Mouse (Mus musculus) midbrain, embryonic 15.5 days (tissue): ENCODE measurements at regions not wholly inside any gene's neighbourhood (a gene's known extent, or its start where the extent isn't known, plus 50 kb on each side); places are given as distances from the start of the nearest gene placed in this dataset.

Experiments used
- ATAC-seq: fragments of 200-750 bp; cut with Nextera tagmentation; replicated peaks from 2 replicates; pipeline ENCODE4 v1.8.0; 2017; ENCODE audit warnings: moderate TSS enrichment
- H3K27ac ChIP-seq: fragments of 300-500 bp; sonication (generic); 2 replicates; pipeline ENCODE4 v1.5.1; 2015; ENCODE audit warnings: mild to moderate bottlenecking, inconsistent platforms
- H3K27me3 ChIP-seq: fragments of 300-500 bp; sonication (generic); replicated peaks from 2 replicates; pipeline ENCODE4 v1.6.1; 2015; ENCODE audit warnings: inconsistent platforms
- H3K36me3 ChIP-seq: fragments of 300-500 bp; sonication (generic); replicated peaks from 2 replicates; pipeline ENCODE4 v1.6.1; 2015; ENCODE audit warnings: inconsistent platforms
- H3K4me1 ChIP-seq: fragments of 300-500 bp; sonication (generic); 2 replicates; pipeline ENCODE4 v1.6.1; 2015; ENCODE audit warnings: inconsistent platforms
- H3K4me2 ChIP-seq: fragments of 300-500 bp; sonication (generic); 2 replicates; pipeline ENCODE4 v1.6.1; 2015; ENCODE audit warnings: inconsistent platforms, mild to moderate bottlenecking, moderate library complexity
- H3K4me3 ChIP-seq: fragments of 300-500 bp; sonication (generic); 2 replicates; pipeline ENCODE4 v1.5.1; 2015; ENCODE audit warnings: mild to moderate bottlenecking, inconsistent platforms
- H3K9ac ChIP-seq: fragments of 300-500 bp; sonication (generic); 2 replicates; pipeline ENCODE4 v1.6.1; 2015; ENCODE audit warnings: mild to moderate bottlenecking, inconsistent platforms
- H3K9me3 ChIP-seq: fragments of 300-500 bp; sonication (generic); 2 replicates; pipeline ENCODE4 v1.6.1; 2016; ENCODE audit warnings: inconsistent platforms
- WGBS: fragments of 180-500 bp; shearing (Covaris S2); methylation state at CpG from one replicate; pipeline ENCODE4 v1.1.7; 2015; ENCODE audit warnings: mixed read lengths; 5-methylcytosine and 5-hydroxymethylcytosine counted together

DNA sequence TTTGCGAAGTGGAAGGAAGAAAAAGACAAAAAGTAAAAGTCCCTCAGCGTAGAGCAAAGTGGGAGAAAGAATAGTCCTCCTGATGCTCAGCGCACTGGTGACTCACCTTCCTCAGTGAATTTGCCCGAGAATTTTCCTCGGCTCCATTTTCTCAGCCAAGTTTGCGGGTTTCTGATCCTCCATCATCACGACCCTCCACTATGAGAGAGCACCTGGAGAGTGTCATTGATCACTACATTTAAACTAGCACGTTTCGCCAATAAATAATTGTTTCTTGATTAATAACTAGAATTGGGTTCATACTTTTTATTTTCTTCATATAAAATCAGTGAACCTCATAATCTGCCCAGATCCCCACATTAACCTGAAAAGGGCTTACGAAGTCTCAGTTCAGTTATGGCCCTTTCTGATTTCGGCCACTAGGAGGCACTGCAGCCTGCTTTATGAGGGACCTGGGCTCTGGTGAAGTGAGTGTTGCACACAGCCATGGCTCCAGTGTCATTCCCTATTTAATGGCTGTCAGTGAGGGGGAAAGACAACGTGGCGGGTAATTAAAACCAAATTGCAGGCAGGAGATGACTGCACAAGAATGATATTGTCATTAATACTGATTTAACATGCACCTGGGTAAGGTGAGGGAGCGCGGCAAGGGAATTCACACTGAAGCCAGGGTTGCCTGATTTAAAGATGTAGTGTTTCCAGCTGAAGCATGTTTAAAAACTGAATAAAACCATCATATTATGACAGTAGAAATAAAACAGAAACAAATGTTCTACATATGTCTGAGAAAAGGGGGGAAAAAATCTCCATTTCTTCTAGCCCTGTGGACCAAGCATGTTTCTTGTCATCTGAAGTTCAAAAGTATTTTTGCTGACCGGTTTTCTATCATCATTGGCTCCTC is 741.8 kb upstream of the Arrdc4 start:
- Histone ChIP-seq H3K4me1 (peaks cover 6% of the 10 kb centered on the region; the same call in 1 of the 2 replicates), H3K36me3 (no peaks in the 10 kb centered on the region), H3K9me3 (no peaks in the 10 kb centered on the region), H3K27me3 (peaks cover 18% of the 10 kb centered on the region), H3K9ac (no peak overlapping the region), H3K4me2 (peak overlapping the region; percentile 24), H3K27ac (no peak overlapping the region), H3K4me3 (no peak overlapping the region)
- peak; percentile 95 for ATAC-seq
- 33% methylated on average over 16 of the region's 16 CpGs for WGBS

DNA sequence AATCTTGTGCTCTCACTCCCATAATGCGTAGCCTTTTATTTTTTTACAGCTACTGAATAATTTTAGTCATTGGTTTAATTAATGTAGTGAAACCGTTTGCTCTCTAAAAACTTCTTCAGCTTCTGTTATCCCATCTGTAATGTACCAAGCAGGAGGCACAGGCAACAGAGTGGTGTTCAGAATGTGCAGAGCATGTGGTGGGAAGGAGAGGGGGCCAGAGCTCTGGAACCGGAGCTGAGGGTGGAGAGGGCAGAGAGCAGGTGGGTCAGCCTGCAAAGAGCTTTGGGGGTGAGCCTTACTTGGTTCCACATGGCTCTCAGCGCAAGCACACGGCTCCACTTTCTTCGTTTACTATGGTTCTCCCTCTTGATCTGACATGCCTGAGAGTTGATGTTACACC is 739.6 kb upstream of the Arrdc4 start:
- ATAC-seq: no peak
- Histone ChIP-seq H3K27ac (no peak overlapping the region), H3K36me3 (no peaks in the 10 kb centered on the region), H3K4me1 (peaks cover 6% of the 10 kb centered on the region; the same call in 1 of the 2 replicates), H3K27me3 (peaks cover 18% of the 10 kb centered on the region), H3K4me3 (no peak overlapping the region), H3K9ac (no peak overlapping the region), H3K4me2 (no peak overlapping the region), H3K9me3 (no peaks in the 10 kb centered on the region)
- WGBS: 60% methylated on average over 6 of the region's 6 CpGs

DNA sequence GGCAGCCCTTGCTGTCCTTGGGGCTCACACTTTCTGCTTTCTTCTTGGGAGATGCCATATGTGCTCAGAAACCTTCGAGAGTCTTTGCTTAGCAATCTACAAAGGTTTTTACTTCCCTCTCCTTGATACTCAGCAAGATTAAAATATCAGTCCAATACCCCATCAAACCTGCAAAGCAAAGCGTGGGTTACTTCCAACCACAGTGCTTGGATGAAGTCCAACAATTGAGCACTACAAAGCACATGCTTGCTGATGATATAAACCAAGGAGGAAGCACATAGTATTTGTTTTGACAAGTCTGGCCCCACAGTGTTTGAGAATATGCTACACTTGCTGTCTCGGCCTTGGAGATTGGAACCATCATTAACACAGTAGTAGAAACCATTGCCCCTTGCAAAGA is 738.1 kb upstream of the Arrdc4 start:
- H3K4me2 ChIP-seq: no peak overlapping the region
- 76% methylated on average over 3 of the region's 3 CpGs for WGBS
- H3K4me3 ChIP-seq: no peak overlapping the region
- no peaks in the 10 kb centered on the region for H3K9me3 ChIP-seq
- H3K27me3 ChIP-seq: peaks cover 13% of the 10 kb centered on the region
- no peaks in the 10 kb centered on the region for H3K36me3 ChIP-seq
- peaks cover 3% of the 10 kb centered on the region; the same call in 1 of the 2 replicates for H3K4me1 ChIP-seq
- H3K27ac ChIP-seq: no peak overlapping the region
- no peak for ATAC-seq
- H3K9ac ChIP-seq: no peak overlapping the region

DNA sequence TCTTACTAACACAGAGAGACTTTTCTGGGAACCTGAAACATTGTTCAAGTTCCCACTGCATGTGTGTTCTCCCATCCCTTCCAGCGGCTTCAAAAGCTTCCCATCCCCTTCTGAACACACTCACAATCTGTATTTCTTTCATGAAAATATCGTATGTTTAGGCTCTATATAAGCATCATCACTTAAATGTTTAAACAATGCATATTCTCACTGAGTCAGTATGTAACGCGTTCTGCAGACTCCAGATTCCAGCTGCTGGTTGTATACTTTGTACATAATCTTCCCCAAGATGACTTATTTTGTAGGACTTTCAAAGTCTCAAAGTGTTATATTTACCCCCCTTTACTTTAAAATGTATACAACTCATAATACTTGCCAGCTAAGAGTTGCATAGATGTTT is 735.5 kb upstream of the Arrdc4 start:
- WGBS: 89% methylated on average over 4 of the region's 4 CpGs
- no peak overlapping the region for H3K9ac ChIP-seq
- H3K36me3 ChIP-seq: no peaks in the 10 kb centered on the region
- peaks cover 2% of the 10 kb centered on the region; the same call in 1 of the 2 replicates for H3K27me3 ChIP-seq
- H3K27ac ChIP-seq: no peak overlapping the region
- H3K9me3 ChIP-seq: no peaks in the 10 kb centered on the region
- H3K4me1 ChIP-seq: no peaks in the 10 kb centered on the region
- H3K4me3 ChIP-seq: no peak overlapping the region
- ATAC-seq: no peak
- H3K4me2 ChIP-seq: no peak overlapping the region
